Mouse (Mus musculus) erythroblast, adult 5-6 weeks (primary cell): ENCODE measurements around the gene Kl. TPM values are rescaled to one million over a fixed set of nuclear protein-coding genes. Genes with fewer than 3 reads are reported as not detected.

ENCODE experiments used
- ATAC-seq: replicated peaks from 2 replicates; pipeline ENCODE4 v1.8.0; 2016; ENCODE audit warnings: moderate number of reproducible peaks, mild to moderate bottlenecking, moderate TSS enrichment, inconsistent platforms; ENCODE audit not compliant: poor library complexity, low FRiP score, severe bottlenecking
- total RNA-seq, 2 experiments: library from RNA; stranded (forward) in 1 of 2; stranded (reverse) in 1 of 2; fragments of 150-400 nt in 1 of 2; fragments of 200-764, 138-1000 nt in 1 of 2; gene quantifications; 2 replicates each; pipeline versions ENCODE4 v1.2.3 to v1.2.4; 2015 to 2017; ENCODE audit warnings: low replicate concordance in 2 of 2

Kl gene
- 0.21 TPM in 1 of 2 replicates, not detected in the other for total RNA-seq (2015; ENCODE audit: low replicate concordance)
- not detected in 2 replicates for total RNA-seq (2017; ENCODE audit: low replicate concordance)

- no peak for ATAC-seq
Observed at GRCm38 (mm10) chr5:150952328-150952668, at the start of gene Kl. TSS of gene Kl (plus strand) at chr5:150952607.

GRCm38 (mm10) chr5:150906053-150907040 lies 46.1 kb upstream of the Kl start:
- ATAC-seq, result no peak

DNA sequence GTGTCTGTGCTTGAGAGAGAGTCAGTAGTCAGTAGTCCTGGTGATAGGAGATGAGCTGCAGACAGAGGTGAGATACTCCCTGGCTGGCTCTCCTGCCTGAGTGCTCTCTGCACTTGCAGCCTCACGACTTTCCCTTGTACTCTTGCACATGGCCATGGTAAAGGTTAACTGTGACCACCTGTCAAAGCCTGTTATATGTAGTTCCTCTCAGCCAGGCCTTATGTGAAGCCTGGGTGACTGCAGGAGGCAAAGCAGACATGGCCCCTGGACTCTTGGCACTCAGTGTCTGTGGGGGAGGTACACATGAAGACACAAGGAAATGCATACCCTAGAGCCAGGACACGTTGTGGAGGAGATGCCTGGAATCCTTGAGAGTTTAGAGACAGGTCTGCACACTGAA lies 40.3 kb upstream of the Kl start:
- no peak for ATAC-seq

GRCm38 (mm10) chr5:150912656-150913055 lies 39.8 kb upstream of the Kl start:
- no peak for ATAC-seq

GRCm38 (mm10) chr5:150915080-150916055 lies 37.0 kb upstream of the Kl start:
- no peak for ATAC-seq

- ATAC-seq, result no peak
Observed at GRCm38 (mm10) chr5:150917131-150917858, 35.1 kb upstream of the Kl start.

DNA sequence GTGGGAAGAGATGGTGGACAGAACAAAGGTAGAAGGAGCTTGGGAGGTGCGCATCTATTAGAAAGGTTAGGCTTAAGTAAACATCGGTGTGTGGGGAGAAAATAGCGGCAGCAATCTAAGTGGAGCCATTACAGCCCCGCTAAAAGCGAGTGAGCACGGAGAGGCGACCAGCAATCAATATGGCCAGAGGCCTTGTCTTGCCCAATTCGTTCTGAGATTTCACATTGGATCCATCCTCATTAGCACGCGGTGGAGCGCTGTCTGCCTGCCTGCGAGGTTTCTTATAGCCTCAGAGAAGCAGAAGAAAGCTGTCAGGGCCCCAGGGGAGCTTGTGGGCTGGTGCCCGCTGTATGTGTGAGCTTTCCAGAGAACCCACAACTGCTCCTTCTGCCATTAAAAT lies 33.8 kb upstream of the Kl start:
- no peak for ATAC-seq

DNA sequence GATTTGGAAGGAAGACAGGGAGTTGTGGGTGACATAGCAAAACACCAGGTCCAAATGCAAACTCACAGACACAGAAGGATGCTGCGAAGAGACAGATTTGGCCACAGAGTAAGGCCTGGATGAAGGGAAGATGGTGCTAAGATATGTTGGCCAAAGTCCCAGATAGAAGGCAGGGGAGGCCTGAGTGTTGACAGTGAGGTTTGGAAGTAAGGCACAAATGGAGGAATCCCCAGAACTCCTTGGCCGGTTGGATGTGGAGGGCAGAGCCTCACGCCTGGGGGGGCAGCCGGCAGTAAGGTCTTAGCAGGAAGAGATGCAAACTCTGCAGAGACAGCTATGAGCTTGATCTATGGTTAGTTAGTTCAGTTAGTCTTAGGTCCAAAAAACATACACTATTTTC lies 33.1 kb upstream of the Kl start:
- ATAC-seq, result no peak

- ATAC-seq, result no peak
Observed at GRCm38 (mm10) chr5:150919961-150920360, 32.4 kb upstream of the Kl start.

DNA sequence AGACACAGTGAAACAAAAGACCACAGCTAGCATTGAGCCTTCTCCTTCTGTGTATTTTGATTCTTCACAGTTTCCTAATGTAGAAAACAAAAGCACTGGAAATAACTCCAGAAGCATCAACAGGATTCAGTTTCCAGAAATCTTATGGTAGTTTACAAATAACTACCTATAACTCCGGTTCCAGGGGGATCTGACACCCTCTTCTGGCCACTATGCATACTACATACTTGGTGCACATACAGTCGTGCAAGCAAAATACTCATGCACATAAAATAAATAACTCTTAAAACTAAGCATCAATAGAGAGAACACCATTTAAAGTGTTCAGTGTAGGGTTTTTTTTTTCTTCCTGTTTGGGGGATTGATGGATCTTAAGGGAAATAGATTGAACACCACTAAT lies 23.0 kb upstream of the Kl start:
- ATAC-seq, result no peak

DNA sequence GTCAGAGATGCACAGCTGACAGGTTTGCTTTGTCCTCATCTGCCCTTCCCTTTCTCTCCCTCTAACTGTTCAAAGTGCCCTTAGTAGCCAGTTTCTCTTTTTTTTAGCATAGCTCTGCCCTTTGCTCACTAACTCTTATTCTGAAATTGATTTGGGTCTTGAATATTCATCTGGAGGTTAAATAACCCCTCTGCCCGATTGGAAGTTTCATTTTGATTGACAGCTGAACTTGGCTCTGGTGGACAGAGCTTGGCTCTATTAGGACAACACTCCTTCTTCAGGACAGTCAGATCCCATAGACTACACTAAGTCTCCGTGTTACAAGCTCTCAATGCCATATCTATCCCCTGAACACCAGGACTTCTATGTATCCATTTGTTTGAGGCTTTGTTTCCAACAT lies 19.8 kb upstream of the Kl start:
- ATAC-seq, result no peak

- ATAC-seq, result no peak
Observed at GRCm38 (mm10) chr5:150936213-150936612, 16.2 kb upstream of the Kl start.

DNA sequence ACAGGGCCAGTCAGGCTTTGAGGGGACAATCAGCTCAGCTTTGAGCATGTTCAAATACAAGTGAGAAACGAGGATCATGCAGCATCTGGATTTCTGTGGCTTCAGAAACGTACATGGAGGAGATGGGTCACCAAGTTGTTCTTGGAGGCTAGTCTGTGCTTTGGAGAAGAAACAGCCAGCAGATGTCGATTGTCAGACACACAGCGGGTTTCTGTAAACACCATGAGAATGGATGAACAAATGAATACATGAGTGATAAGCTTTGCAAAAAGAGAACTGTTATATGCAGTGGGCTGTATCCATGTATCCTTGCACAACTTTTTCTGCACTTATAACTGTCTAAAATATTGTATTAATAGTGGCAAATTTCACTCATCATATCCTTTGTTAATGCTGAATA lies 15.6 kb upstream of the Kl start:
- ATAC-seq, result no peak

- ATAC-seq, result no peak
Observed at GRCm38 (mm10) chr5:150937501-150937900, 14.9 kb upstream of the Kl start.

GRCm38 (mm10) chr5:150945576-150945975 lies 6.8 kb upstream of the Kl start:
- ATAC-seq, result no peak

- no peak for ATAC-seq
Observed at GRCm38 (mm10) chr5:150949131-150949530, 3.3 kb upstream of the Kl start.

- no peak for ATAC-seq
Observed at GRCm38 (mm10) chr5:150951325-150951724, 1.1 kb upstream of the Kl start.

- no peak for ATAC-seq
Observed at GRCm38 (mm10) chr5:150952669-150953521, 488 bp downstream of the Kl start.

GRCm38 (mm10) chr5:150954791-150955190 lies 2.4 kb downstream of the Kl start:
- ATAC-seq, result no peak
